Mouse (Mus musculus) olfactory bulb, adult 2 months (tissue): ENCODE measurements at regions not wholly inside any gene's neighbourhood (a gene's known extent, or its start where the extent isn't known, plus 50 kb on each side); places are given as distances from the start of the nearest gene placed in this dataset.

ENCODE experiments used
- H3K27ac ChIP-seq: fragments of 200-500 bp; 2 replicates; pipeline ENCODE4 v1.5.1; 2012; ENCODE audit warnings: low read depth, low read length; ENCODE audit not compliant: insufficient read depth
- H3K4me1 ChIP-seq: fragments of 200-500 bp; 2 replicates; pipeline ENCODE4 v1.6.1; 2012; ENCODE audit warnings: low read length; ENCODE audit not compliant: control insufficient read depth, insufficient read depth
- H3K4me3 ChIP-seq: fragments of 200-500 bp; 2 replicates; pipeline ENCODE4 v1.5.1; 2012; ENCODE audit warnings: mild to moderate bottlenecking, low read depth, low read length, moderate library complexity; ENCODE audit not compliant: insufficient read depth
- CTCF ChIP-seq: fragments of 200-500 bp; IDR thresholded peaks from 2 replicates; pipeline ENCODE4 v1.5.1; 2012; ENCODE audit warnings: low read depth, mild to moderate bottlenecking, low read length, moderate library complexity; ENCODE audit not compliant: insufficient read depth
- POLR2A ChIP-seq: fragments of 200-500 bp; IDR thresholded peaks from 2 replicates; pipeline ENCODE4 v1.6.1; 2012; ENCODE audit warnings: mild to moderate bottlenecking, low read depth, low read length, moderate library complexity; ENCODE audit not compliant: insufficient read depth
- WGBS: fragments of 180-500 bp; shearing (Covaris S2); methylation state at CpG from one replicate; pipeline ENCODE4 v1.1.7; 2018; 5-methylcytosine and 5-hydroxymethylcytosine counted together

GRCm38 (mm10) chr10:111881339-111882211 lies 90.9 kb upstream of the Krr1 start:
- TF ChIP-seq CTCF (no peak), POLR2A (no peak)
- Histone ChIP-seq H3K27ac (no peak overlapping the region), H3K4me3 (0 out of 2 replicates have a peak overlapping the region, but pooled peaks have one; percentile 6), H3K4me1 (peaks cover 3% of the 10 kb centered on the region; the same call in 1 of the 2 replicates)
- WGBS, result 35% methylated on average over 24 of the region's 24 CpGs

GRCm38 (mm10) chr10:111882521-111882920 lies 89.9 kb upstream of the Krr1 start:
- TF ChIP-seq CTCF, result no peak
- no peak for TF ChIP-seq POLR2A
- H3K4me1 ChIP-seq, result peaks cover 3% of the 10 kb centered on the region; the same call in 1 of the 2 replicates
- no peak overlapping the region for H3K4me3 ChIP-seq
- H3K27ac ChIP-seq, result no peak overlapping the region
- WGBS, result 78% methylated on average over 6 of the region's 6 CpGs

DNA sequence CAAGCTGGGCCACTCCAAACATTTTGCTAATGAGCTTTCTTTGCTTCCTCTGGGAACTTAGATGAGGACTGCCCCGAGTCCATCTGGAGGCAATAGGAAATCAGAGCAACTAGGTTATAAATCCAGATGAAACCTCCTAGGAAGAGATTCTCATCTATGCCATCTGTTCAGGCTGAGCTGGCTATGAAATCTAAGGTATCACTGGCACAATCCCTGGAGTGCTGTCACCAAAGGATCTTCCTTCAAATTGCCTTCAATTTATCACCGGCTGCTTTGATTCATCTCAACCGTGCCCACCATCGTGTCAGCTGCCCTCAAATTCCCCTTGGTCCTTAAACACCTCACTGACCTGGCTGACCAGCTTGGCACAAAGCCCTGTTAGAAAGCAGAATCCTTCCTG lies 87.8 kb upstream of the Krr1 start:
- Histone ChIP-seq H3K27ac (no peak overlapping the region), H3K4me3 (no peak overlapping the region), H3K4me1 (peaks cover 5% of the 10 kb centered on the region)
- no peak for TF ChIP-seq POLR2A
- no peak for TF ChIP-seq CTCF
- WGBS, result 90% methylated on average over 4 of the region's 4 CpGs

DNA sequence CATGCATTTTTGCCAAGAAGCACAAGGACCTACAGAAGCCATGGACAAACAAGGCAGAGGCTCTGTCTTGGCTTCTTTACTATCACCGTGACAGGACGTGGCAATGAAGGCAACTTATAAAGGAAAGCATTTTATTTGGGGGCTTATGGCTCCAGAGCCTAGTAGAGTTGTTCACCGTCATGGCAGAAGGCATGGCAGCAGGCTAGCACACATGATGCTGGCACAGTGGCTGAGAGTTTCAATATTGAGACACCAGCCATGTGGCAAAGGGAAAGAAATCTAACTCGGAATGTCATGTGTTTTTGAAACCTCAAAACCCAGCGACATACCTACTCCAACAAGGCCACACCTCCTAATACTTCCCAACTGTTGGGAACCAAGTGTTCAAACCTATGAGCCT lies 83.4 kb upstream of the Krr1 start:
- TF ChIP-seq CTCF, result no peak
- TF ChIP-seq POLR2A, result no peak
- Histone ChIP-seq H3K4me1 (peaks cover 2% of the 10 kb centered on the region; the same call in 1 of the 2 replicates), H3K27ac (no peak overlapping the region), H3K4me3 (no peak overlapping the region)
- 97% methylated on average over 5 of the region's 5 CpGs for WGBS

- H3K4me1 ChIP-seq, result no peaks in the 10 kb centered on the region
- WGBS, result 83% methylated on average over 5 of the region's 5 CpGs
- no peak overlapping the region for H3K4me3 ChIP-seq
- TF ChIP-seq POLR2A (no peak), CTCF (no peak)
- no peak overlapping the region for H3K27ac ChIP-seq
These were observed 79.0 kb upstream of the Krr1 start for GRCm38 (mm10) chr10:111893489-111893888.

DNA sequence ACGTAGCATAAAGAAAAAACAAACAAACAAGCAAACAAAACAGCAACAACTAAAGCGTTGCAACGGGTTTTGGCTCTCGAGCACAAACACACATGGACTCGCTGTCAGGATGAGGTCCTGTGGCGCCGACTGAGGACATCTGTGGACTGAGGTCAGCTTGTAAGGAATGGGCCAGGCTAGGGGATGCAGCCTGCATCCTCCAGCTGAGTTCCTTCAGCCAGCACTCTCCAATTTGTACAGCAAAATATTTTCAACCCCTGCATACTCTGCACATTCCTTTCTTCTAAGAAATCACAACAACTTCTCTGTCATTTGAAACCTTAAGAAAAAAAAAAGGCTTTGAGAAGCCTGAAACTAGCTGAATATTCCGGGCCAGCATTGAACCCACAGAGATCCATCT lies 78.5 kb upstream of the Krr1 start:
- H3K27ac ChIP-seq, result no peak overlapping the region
- no peak overlapping the region for H3K4me3 ChIP-seq
- no peaks in the 10 kb centered on the region for H3K4me1 ChIP-seq
- 84% methylated on average over 8 of the region's 8 CpGs for WGBS
- TF ChIP-seq CTCF (no peak), POLR2A (no peak)

- WGBS, result 67% methylated on average over 3 of the region's 3 CpGs
- H3K4me1 ChIP-seq, result peaks cover 2% of the 10 kb centered on the region; the same call in 1 of the 2 replicates
- TF ChIP-seq POLR2A, result no peak
- TF ChIP-seq CTCF, result no peak
These were observed 75.1 kb upstream of the Krr1 start for GRCm38 (mm10) chr10:111897361-111897760.

DNA sequence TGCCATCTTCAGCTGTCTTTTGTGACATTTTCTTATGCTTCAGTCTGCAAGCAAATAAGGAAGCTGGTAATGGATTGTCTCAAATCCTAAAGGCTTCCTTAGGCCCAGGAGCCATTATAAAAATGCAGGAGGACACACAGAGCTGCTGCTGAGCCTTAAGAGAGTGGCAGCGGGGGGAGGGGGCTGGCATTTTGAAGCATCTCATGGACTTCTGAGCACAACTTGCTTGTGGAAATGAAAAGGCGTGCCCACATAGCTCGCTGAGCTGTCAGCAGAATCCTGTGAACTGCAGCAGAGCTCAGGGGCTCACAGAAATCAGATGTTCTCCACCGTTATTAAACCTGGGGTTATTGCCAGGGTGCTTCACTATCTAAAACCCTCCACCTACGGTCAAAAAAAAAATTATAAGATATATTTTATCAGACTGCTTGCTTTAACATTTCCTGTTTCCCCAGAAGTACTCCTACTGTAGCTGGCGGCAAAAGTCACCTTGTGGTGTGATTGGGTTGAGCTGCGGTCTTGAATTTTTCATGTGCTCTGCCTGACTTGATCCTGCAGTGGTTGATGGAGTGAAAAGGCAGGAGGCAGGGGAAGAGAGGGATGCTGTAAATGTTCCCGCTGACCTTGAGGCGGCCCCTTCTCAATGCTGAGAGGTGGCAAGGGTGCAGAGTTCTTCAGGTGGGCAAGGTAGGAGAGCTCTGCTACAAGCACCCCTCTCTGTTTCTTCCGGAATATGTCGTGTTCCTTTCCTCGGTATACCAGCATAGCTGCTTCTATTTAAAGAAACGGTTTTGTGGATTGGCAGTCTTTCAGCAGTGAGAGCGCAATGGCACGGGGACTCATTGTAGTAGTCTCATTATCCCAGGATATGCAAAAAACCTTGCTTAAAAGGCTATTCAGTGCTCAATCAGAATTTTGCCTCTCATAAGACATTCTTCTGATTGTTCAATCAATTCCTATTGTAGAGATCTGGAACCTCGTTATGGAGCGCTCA lies 71.4 kb upstream of the Krr1 start:
- WGBS, result 46% methylated on average over 17 of the region's 17 CpGs

More at GRCm38 (mm10) chr10:111897361-111897760, 75.1 kb upstream of the Krr1 start:
- no peak overlapping the region for H3K27ac ChIP-seq
- H3K4me3 ChIP-seq, result no peak overlapping the region

More for the DNA sequence above, 71.4 kb upstream of the Krr1 start:
- H3K27ac ChIP-seq, result no peak overlapping the region
- TF ChIP-seq POLR2A, result no peak
- TF ChIP-seq CTCF, result no peak
- peaks cover 2% of the 10 kb centered on the region; the same call in 1 of the 2 replicates for H3K4me1 ChIP-seq
- no peak overlapping the region for H3K4me3 ChIP-seq
